Mouse (Mus musculus) gastrocnemius, postnatal 25 days (tissue): ENCODE data around the gene Mtmr4. TPM values are rescaled to one million over a fixed set of nuclear protein-coding genes. Genes with fewer than 3 reads are reported as not detected.
A peak's percentile ranks its signal among the peaks of the same experiment; 100 is the strongest.

Experiments used
- DNase-seq: peaks from one replicate; pipeline ENCODE4 v3.0.0; 2022
- total RNA-seq, 2 experiments: library from RNA; stranded (reverse); gene quantifications; 1 replicate in 1 of 2; 2 replicates in 1 of 2; pipeline ENCODE4 v1.2.3; 2021

Mtmr4 gene
- total RNA-seq, 2 experiments from 2014 or later, result 9.9 to 13.0 TPM

GRCm38 (mm10) chr11:87581933-87582710 lies 9.8 kb upstream of the Mtmr4 start:
- no peak for DNase-seq

- no peak for DNase-seq
Observed at GRCm38 (mm10) chr11:87583291-87584034, 8.5 kb upstream of the Mtmr4 start.

- peak; percentile 52 for DNase-seq
Observed at GRCm38 (mm10) chr11:87584711-87585505, 7.1 kb upstream of the Mtmr4 start.

DNA sequence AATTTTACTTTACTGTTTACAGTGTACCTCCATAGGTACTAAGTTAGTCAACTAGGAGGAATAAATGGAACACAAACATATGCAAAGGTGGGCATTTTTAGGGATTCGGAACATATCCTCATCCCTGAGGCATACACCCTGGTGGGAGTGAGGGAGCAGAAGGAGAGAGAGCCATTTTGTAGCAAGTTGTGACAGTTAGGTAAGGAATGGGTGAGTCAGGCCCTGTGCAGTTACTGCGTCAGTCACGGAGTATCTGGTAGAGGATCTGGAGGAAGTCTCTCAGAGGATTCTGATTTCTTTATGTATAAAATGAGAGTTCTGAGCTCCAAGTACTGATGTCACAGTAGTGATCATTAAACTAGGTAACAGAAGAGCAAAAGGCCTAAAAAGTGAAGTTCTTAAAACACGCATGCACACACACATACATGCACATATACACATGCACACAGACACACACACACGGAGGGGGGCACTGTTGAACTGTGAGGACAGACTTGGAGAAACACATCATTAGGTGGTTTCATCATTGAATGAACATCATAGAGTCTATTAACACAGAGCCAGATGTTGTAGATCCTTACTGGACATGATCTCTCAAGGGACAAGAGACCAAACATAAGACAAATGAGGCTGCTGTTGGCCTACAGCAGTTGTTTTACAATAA lies 4.6 kb upstream of the Mtmr4 start:
- no peak for DNase-seq

DNA sequence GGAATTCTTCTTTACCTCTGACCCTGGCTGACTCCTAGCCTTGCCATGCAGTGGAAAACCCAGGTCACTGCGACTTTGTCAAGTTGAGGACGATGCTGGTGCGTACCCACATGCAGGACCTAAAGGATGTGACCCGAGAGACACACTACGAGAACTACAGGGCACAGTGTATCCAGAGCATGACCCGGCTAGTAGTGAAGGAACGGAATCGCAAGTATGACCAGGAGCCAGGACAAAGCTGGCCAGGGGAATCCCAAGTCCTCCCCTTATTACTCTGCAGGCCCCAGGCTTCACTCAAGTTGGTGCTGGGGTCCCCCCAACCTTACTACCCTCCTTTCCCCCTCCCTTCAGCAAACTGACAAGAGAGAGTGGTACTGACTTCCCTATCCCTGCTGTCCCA lies 2.4 kb upstream of the Mtmr4 start:
- no peak for DNase-seq

DNA sequence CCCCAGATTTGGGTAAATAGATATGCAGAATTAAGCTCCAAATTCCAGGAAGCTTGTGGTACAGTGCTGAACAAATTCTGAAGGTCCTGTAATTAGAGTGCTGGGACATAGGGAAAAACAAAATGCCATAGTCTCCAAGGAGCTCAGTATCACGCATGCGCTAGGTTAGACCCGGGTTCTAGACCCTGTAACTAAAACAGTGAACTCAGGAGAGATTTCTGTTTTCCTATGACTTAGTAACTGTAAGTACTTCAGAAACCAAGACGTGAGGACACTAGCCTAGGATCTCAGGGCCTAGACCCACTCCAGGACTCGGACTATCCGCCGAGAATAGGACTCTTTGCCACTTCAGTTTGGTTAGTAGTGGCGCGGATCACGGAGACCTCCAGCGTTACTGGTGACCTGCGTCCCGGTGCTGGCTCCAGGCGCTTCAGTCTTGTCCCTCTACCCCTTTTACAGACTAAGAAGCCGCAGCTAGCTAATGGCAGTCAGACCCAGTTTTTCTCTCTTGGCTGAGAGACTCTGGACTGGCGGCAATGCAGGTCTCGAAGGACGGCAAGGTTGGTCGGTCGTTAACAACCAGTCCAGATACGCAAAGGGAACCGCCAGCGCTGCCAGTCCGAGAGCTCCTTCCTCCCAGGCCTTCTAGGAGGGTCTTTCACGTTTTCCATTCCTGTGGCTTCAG lies 979 bp upstream of the Mtmr4 start:
- DNase-seq, result no peak

DNA sequence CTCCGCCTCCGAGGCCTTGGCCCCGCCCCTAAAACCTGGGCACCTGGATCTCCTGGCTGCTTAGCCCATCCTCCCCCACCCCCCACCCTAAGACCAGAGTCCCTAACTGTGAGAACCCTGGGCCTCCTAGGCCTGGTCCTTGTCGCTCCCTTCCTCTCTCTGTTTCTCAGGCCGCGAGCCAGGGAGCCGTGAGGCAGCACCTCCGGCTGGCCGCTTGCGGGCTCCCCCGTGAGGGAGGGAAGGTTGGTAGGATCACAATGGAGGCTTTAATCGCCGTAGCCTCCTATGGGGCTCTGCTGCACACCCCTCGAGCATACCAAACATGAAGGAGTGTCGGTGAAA lies 363 bp downstream of the Mtmr4 start:
- DNase-seq, result no peak

GRCm38 (mm10) chr11:87592713-87593598 lies 994 bp downstream of the Mtmr4 start:
- DNase-seq, result no peak

- peak; percentile 89 for DNase-seq
Observed at GRCm38 (mm10) chr11:87595327-87595841, 3.4 kb downstream of the Mtmr4 start.

GRCm38 (mm10) chr11:87595976-87596375 lies 4.0 kb downstream of the Mtmr4 start:
- no peak for DNase-seq

DNA sequence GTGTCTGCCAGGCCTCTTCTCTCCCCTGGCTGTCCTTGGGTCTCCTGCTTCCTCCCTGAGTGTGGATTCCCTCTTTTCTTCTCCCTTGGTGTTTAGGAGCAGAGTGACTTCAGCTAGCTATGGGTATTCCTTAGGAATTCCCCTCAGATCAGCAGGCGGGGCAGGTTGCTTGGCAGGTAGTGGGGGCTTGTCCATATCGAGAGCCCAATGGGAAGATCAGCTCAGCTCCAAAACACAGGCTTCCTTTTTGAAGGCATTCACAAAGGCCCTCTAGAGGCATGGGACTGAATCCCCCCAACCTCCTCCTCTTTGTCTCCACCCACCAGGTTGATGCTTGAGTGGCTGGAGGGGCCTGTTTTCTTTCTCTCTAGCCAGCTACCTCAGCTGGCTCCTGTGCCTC lies 4.5 kb downstream of the Mtmr4 start:
- DNase-seq, result no peak

DNA sequence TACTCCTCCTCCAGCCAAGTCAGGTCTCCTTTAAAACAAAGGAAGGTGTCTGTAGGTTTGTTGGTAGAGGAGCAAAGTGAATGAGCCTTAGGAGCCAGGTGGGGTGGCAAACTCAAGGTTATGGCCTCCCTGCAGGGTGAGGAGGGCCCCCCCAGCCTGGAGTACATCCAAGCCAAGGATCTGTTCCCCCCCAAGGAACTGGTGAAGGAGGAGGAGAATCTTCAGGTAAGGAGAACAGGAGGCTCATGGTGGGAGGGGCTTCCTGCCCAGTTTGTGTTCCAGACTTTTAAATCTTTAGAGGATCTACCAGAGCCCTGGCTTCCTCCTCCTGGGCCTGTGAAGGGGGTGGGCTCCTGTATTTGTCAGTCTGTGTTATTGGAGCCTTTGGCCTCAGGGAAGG lies 5.1 kb downstream of the Mtmr4 start:
- DNase-seq, result no peak

DNA sequence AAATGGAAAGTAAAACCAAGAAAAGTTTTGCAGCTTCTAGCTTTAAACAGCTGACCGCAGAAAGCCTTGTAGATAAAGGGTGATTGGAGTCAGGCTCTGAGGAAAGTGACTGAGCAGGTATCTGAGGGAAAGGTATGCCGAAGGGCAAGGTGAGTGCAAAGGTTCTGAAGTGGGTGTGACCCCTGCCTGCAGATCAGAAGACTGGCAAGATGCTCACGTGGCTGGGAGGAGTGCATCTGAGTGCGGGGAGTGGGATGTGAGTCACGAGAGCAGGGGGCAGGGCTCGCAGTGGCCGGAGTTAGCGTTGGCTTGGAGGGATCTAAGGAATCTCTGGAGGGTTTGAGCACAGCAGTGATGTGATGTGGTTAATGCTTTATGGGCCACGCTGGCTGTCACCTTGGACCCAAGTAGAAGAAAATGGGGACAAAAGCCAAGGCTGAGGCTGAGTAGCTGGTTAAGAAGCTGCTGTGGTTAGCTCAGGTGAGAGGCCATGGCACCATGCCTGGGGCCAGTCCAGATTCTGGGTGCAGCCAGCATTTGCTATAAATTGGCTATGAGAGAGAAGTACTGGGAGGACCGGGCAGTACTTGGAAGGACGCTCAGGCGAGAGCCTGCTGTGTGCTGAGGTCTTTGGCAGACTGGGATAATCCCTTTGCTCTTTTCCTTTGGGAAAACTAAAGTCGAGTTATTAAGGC lies 7.6 kb downstream of the Mtmr4 start:
- DNase-seq, result no peak

DNA sequence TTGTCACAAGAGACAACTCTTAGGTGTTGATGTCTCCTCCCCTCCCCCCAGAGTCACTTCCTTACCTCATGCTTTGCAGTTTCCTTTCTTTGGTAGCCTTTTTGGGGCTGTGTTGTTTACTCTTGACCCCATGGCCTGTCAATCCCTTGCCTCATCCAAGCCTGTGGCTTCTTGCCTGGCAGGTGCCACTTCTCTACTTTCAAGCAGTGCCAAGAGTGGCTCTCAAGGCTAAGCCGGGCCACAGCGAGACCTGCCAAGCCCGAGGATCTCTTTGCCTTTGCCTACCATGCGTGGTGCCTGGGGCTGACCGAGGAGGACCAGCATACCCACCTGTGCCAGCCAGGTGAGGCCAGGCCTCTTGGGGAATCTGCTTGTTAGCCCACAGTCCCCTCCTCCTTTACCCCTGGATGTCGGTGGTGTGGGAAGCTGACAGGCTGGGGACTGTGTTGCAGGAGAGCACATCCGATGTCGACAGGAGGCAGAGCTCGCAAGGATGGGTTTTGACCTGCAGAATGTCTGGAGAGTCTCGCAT lies 8.4 kb downstream of the Mtmr4 start:
- DNase-seq, result no peak

DNA sequence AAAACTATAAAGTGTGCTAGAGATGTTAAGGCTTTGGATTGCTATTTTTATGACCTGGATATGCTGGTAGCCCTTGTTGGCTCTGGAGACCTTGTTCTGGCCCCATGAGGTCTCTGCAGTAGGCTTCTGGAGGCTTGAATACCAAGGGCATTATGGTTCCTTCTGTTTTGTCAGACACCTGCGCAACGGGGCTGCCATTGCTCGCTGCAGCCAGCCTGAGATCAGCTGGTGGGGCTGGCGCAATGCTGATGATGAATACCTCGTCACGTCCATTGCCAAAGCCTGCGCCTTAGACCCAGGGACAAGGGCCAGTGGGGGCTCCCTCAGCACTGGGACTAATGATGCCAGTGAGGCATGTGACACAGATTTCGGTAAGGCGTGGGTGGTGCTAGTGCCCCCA lies 10.3 kb downstream of the Mtmr4 start:
- DNase-seq, result no peak

DNA sequence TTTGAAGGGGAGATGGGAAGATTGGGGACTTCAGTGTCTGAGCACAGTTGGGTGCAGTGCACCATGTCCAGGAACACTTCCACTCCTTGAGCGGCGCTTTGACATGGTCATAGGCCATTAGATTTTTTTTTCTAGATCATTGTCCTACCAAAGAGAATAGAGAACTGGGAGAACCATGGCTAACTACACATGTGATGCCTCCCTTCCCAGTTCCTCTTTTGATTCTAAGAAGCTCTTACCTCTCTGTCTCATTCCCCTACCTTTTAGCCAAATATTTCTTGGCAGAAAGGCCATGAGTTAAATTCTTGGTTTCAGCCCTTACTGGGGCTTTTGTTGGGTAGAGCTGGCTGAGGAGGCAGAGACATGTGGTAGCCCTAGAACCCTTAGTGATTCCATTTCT lies 11.6 kb downstream of the Mtmr4 start:
- DNase-seq, result no peak

DNA sequence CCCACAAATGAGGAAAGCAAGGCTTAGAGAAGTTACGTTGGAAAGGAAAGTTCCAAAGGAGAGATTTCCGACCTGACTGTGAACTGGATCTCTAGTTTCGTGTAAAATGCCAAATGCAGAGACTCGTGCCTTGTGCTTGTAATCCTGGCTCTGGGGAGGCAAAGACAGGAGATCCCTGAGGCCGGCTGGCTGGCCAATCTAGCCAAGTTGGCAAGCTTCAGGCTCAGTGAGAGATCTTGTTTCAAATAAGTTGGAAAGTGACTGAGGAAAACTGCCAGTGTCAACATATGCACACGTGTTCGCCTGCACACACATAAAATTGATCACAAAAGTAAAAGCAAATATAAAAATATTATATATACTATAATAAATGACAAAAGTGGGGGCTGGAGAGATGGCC lies 17.3 kb downstream of the Mtmr4 start:
- peak; percentile 58 for DNase-seq

DNA sequence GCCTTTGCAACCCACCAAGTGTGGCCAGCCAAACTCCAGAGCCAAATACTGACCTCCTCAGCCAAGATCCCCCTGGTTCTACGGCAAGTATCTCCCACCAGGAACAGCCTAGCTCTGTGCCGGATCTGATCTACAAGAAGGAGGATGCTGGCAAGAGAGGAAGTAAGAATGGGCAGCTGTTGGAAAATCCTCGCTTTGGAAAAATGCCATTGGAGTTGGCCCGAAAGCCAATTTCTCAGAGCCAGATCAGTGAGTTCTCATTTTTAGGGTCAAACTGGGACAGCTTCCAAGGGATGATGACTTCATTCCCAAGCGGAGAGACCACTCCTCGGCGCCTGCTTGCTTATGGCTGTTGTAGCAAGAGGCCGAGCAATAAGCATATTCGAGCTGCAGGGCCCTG lies 19.6 kb downstream of the Mtmr4 start:
- no peak for DNase-seq

DNA sequence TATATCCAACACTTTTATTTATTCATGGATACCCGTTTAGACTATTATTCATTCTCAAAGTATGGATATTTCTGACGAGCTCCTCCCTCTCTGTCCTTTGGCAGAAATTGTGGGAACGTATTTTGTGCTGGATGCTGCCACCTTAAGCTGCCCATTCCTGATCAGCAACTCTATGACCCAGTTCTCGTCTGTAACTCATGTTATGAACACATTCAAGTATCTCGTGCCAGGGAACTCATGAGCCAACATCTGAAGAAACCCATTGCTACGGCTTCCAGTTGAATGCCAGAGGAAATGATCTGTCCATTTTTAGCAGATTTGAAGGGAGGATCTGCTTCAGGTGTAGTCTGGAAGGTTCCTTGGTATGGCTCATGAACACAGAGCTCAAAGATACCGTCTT lies 22.0 kb downstream of the Mtmr4 start:
- no peak for DNase-seq

GRCm38 (mm10) chr11:87615551-87615950 lies 23.6 kb downstream of the Mtmr4 start:
- DNase-seq, result no peak
